Mouse (Mus musculus): ENCODE data around the gene Astn1.

GRCm38 (mm10) chr1:158632935-158633334 lies 270.9 kb downstream of the Astn1 start:
- TF ChIP-seq EP300 (IDR thresholded peaks at IDR 0.05; ENCODE audit: low read depth) (no peak), CTCF (IDR thresholded peaks at IDR 0.05; ENCODE audit: low read depth) (no peak)
